Mouse (Mus musculus): ENCODE measurements around the gene D5Ertd579e.

The D5Ertd579e gene

DNA sequence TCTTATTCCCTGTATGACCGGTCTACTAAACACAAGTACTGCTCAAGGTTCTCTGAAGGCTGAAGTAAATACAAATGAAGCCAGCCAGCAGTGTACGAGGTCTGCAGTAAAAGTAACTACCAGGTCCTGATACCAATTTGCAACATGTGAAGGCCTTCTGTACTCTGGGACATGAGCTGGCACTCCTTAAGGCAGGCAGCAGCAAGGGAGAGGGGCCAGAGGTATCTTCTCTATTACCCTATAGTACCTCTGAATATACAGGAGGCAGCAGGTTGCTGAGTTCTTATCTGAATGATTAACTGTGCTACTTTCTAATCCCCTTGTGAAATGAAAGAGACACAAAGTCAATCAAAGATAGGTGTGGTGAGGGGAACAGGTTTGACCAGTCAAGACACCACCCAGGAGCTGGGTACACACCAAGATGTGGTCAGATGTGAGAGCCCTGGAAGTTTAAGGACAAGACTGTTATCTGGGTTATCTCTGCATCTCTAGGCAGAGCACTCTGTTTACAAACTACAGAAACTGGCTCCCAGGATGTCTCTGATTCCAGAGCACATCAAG lies 86.8 kb downstream of the D5Ertd579e start:
- no peak for DNase-seq (ENCODE audit: low spot score in 2 of 2)

DNA sequence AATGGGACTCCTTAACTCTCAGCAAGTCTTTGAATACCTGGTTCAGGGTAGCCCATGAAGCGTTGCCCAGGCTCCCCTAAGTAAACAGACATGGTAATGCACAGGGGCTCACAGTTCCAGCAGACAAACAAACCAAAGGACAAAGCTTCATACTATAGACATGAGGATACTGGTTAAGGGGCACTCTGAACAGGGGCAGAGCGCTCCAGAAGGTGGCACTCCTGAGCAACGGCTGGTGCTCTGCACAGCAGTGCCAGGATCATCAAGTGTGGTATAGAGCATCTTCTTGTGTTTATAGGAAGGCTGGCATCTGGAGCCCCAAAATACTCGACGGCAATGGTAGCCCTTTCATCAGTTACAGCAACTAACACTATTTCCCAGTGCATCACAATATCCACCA lies 92.8 kb downstream of the D5Ertd579e start:
- DNase-seq (ENCODE audit: low spot score in 2 of 2), result peak; percentile 54 to 81

DNA sequence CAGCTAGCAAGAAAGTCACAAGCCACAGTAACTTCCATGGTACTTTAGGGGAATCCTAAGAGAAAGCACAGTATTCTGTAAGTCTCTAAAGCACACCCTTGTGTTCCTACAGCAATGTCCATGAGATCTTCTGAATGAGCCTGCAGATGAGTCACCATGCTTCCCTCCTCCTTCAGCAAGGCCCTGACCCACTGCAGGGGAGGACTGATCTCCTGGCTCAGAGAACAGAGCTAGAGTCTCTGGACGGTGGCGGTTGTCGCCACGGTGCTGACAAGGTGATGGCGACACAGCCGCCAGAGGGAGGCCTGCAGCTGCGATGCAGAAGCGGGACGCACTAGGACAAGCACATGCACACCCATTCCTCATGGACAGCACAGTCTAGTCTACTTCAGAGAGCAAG lies 93.8 kb downstream of the D5Ertd579e start:
- DNase-seq (ENCODE audit: low spot score in 2 of 2), result no peak

DNA sequence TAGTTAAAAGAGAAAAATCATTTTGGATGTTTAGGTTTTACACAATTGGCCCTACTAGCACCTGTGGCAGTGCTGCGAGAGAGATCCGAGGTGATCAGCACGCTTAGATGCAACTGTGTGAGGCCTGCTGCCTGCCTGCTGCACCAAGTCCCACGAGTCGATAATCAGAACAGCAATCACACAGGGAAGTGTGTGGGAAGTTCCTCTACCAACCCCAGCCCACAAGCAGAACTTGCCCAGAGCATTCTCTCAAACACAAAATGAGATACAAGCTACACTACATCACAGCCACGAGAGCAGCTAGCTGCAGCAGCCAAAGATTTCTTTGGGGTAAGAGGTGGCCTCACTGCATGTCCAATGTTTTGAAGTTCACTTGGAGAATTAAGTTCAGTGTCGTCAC lies 94.3 kb downstream of the D5Ertd579e start:
- no peak for DNase-seq (ENCODE audit: low spot score in 2 of 2)

DNA sequence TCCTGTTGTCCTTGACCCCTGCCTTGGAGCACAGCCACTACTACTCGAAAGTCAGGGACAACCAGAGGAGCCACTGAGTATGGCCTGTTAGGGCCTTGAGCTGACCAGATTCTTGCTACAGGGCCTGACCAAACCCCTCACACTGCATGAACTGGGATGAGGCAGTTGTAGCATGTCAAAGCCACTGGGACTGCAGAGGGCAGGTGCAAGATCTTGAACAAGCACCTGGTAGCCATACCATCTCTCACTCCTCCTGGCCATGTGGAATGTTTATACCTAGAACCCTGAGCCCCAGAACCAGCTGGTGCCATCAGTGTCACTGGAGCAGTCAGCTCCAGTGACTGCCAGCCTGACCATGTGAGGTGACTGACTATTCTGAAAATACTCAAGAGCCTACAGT lies 96.9 kb downstream of the D5Ertd579e start:
- no peak for DNase-seq (ENCODE audit: low spot score in 2 of 2)

DNA sequence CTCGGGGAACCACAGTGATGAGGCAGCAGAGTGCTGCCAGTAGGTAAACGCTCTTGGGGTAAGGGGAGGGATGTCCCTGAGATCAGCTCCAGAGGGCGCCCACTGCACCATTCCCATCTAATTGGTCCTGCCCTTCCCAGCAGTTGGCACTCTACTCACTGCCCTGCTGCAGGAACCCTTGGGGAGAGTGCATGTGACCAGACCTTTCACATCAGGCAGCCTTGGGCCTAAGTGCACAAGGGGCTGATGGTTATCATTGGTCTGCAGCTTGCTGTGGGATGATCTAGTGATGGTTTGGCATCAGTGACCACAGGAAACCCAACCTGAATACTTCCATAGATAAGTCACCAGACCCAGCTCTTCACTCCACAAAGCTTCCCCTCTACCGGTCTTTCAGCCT lies 98.2 kb downstream of the D5Ertd579e start:
- DNase-seq (ENCODE audit: low spot score in 2 of 2), result no peak

DNA sequence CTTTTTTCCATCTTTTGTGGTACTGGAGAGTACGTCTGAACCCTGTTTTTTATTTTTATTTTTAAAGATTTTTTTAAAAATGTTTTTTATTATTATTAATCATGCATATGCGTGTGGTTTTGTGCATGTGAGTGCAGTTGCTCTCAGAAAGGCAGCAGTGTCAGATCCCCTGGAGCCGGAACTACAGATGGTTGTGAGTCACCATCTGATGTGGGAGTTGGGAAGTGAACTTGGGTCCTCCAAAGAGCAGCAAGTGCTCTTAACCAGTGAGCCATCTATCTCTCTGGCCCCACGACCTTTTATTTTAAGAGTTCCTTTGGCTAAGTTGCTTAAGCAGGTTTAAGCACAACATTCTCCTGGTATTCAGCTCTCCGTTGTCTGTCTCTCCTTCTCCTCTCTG lies 99.6 kb downstream of the D5Ertd579e start:
- no peak for DNase-seq (ENCODE audit: low spot score in 2 of 2)

DNA sequence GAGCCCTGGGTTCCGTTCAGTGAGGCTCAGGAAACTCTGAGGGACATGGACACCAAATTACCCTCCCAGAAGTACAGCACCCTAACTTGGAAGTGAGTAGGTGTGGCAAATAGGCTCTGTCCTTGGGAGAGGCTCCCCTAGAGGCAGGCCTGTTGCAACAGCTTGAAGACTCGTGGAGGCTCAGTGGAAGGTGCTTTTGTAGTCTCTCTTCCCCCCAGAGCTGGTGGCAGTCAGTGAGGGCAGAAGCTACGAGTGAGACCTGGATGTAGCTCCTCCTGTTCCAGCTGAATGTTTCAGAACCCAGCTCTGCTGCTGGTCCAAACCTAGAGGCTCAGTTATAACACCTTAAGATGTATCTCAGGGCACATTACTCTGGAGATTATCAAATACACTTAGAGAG lies 100.7 kb downstream of the D5Ertd579e start:
- DNase-seq (ENCODE audit: low spot score in 2 of 2), result no peak

DNA sequence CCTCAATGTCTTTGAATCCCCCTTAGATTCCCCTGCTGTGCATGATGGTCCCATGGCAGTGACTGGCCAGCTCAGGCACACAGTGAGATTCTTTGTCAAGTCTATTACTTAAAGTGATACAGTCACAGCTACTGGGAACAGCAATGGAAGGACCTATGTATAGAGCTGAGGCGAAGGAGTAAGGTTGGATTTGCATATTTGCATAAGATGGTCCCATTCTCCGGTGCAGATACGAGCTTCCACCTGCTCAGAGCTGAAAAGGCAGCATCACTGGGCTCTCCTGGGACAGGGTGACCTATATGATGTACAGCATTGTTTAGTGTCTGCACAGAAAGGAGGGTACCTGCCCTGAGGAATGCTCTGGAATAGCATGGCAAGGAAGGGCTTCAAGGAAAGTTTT lies 101.5 kb downstream of the D5Ertd579e start:
- DNase-seq (ENCODE audit: low spot score in 2 of 2), result no peak

DNA sequence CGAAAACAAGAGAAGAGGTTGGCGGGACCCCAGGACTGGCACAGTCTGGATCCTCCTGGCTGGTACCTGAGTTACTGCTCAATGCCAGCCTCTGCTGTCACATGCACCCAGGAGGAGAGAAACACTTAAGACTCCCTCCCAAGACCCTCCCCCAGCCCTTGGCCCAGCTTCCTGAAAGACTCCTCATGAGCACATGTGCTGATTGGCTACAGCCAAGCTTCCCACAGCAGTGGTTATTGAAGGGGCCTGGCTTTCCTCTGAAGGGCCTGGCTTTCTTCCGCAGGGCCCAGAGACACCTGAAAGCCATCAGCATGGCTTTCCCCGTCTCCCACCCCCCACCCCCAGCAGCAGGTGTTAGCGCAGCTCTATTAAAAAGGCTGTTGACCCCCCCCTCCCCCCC lies 102.6 kb downstream of the D5Ertd579e start, which contains the start of gene Tbc1d14:
Tbc1d14 (minus strand) TSS at position 101 of the 400 bp plus-strand sequence.
- no peak for DNase-seq (ENCODE audit: low spot score in 2 of 2)

DNA sequence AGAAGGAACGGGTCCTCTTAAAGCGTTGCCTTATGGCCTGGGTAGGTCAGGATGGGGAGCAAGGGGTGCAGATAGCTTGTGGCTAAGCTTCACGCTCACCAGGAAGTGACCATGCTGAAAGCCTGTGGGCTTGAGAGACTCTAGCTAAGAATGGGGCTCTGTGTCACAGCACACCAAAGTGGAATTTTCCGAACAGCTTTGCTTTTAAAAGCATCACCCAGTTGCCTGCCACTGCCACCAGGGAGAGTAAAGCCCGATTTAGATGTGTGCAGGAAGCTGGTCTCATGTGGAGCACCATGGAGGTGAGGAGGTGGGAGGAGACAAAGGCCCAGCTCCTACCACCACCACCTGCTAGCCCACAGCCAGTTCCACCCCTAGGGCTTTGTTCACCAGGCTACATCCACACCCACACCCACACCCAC lies 105.3 kb downstream of the D5Ertd579e start:
- DNase-seq (ENCODE audit: low spot score in 2 of 2), result no peak

DNA sequence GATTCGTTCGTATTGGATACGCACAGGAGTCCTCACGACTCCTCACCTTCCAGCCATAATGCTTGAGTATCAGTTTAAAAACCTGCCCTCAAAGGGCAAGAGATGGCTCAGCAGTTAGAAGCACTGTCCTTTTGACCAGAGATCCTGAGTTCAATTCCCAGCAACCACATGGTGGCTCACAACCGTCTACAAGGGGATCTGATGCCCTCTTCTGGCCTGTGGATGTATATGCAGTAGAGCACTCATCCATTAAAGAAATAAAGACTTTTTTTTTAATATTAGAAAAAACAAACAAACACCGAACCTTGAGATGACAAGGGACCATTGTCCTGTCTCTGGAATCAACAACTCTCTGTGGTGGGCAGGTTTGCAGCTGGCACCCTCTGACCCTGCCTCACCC lies 111.5 kb downstream of the D5Ertd579e start:
- no peak for DNase-seq (ENCODE audit: low spot score in 2 of 2)

DNA sequence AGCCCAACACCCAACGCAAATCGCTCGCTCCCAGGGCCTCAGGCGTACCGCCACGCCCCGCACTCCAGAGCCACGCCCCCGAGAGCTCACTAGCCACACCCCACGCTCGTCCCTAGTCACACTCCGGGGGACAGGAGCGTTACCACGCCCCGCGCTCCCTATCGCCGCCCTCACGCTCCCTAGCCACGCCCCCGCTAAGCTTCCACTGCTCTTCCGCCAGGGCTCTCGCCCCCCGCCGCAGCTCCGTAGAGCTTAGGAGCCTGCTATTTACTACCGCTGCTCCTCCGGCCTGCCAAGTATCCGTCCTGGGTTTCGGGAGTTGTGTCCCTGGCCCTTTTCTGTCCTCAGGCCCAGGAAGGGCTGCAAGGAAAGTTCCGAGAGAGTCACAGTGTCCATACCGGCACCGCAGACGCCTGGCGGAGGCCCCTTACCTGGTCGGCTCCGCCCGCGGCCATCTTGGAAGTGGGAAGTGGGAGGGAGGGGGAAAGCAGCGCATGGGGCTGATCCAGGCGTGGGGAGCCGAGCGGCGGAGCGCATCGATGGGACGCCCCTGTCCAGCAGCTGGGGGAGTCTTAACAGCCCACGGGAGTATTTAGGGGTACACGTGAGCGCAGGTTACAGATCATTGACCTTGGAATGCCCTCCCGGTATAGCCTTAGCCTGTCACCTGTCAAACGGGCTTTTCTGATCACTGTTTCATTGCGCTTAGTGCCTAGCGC lies 113.7 kb downstream of the D5Ertd579e start:
- DNase-seq (ENCODE audit: low spot score in 2 of 2), result peak; percentile 100

DNA sequence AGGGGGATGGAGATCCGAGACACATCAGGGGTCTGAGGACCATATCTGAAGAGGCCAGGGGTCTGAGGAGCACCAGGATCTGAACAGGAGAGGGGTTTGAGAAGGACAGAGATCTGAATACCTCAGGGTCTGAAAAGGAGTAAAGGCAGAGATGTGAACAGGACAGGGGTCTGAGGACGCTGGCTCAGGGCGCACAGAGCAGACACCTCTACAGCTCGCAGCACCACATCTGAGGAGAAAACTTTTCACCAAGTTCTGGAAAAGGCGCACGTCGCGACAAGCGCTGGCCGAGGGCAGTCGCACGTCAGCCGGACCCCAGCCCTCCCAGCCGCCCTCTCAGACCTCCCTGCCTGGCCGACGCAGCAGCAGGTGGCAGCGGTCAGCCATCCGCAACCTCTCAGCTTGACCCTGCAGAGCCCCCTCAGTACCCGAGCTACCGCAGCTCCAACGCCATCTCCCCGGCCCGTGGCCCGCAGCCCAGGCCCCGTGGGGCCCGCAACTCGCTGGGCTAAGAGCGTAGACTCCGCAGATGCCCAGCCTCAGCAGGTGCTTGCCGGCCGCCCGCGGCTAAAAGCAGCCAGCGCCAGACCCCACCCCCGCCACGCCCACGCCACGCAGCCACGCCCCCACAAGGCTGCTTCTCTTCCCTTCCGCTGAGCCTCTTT lies 114.4 kb downstream of the D5Ertd579e start:
- DNase-seq (ENCODE audit: low spot score in 2 of 2), result no peak

DNA sequence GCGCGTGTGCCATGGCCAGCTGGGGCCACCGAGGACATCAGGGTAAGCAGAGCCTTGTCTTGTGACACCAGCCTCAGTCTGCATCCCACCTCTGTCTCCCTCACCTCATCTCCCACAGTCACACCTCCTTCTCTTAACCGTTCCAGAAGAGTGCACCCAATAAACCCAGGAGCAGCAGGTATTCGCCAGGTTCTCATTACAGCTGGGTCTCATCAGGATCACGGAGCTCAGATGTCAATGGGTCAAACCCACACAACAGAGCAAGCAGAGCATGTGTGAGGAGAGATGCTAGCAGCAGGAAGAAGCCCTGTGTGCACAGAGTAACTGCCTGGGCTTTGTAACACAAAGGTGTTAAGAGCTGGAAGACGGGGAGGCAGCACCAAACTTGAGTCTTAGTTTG lies 115.9 kb downstream of the D5Ertd579e start:
- no peak for DNase-seq (ENCODE audit: low spot score in 2 of 2)

DNA sequence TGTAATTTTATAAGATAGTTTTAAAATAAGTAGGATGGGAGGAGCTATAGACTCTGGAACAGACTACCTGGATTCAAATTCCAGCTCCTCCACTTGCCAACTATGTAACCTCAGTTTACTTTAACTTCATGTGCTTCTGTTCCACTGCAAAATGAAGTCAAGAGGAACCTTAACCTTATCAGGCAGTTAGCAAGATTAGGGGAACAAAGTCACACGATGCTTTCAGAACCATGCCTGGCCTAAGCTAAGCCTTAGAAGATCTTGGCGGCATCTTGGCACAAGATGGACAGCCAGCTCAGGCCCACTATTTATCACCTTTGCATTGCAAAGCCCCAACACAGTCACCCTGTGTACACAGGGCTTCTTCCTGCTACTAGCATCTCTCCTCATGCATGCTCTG lies 116.8 kb downstream of the D5Ertd579e start:
- DNase-seq (ENCODE audit: low spot score in 2 of 2), result no peak

DNA sequence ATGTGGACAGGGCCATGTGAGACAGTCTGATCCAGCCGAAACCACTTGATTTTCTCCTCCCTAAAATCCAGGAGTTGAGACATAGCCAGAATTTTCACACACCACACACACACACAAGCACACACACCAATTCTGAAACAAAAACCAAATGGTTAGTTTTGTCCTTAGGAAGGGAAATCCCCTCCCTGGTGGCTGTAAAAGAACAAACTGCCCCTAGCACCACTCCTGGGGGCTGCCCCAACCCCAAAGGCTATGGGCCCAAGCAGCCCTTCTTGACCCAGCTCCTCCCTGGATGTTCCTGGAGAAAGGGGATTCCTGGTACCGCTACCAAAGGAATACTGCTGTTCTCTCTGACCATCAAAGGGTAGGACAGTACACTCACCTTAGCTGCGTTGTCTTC lies 119.4 kb downstream of the D5Ertd579e start:
- no peak for DNase-seq (ENCODE audit: low spot score in 2 of 2)

DNA sequence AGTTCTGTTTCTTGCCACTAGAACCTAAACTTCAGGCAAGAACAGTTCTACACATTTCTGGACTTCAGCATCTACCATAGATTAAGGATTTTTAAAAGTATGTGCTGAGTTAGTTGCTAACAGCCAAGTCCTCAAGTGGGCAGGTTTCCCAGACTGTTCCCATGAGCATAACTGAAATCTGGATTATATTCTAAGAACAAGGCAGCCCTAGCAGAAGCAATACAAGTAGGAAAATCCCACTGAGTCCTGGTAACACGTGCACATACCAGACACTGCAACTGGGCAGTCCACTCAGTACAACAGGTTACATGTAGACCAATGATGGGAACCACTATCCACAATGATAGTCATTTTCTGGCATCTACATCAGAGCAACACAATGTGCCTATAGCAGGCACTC lies 120.1 kb downstream of the D5Ertd579e start:
- DNase-seq (ENCODE audit: low spot score in 2 of 2), result no peak

DNA sequence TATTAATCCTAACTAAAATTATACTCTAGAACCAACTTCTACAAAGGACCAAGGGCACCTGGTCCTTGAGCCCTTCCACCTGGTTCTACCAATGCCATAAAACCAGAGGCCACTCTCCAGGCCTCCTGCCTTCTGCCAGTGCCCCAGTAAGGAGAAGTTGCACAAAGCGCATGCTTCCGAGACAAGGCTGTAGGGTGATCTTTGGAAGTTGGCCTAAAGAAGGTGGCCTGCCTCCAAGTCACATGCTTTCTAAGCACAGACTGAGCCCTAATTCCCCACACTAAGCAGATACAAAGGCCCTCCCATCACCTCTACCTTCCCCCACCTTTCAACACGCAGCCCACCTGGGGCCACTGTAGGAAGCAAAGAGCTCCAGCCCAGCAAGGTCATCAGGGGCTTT lies 120.6 kb downstream of the D5Ertd579e start:
- no peak for DNase-seq (ENCODE audit: low spot score in 2 of 2)

DNA sequence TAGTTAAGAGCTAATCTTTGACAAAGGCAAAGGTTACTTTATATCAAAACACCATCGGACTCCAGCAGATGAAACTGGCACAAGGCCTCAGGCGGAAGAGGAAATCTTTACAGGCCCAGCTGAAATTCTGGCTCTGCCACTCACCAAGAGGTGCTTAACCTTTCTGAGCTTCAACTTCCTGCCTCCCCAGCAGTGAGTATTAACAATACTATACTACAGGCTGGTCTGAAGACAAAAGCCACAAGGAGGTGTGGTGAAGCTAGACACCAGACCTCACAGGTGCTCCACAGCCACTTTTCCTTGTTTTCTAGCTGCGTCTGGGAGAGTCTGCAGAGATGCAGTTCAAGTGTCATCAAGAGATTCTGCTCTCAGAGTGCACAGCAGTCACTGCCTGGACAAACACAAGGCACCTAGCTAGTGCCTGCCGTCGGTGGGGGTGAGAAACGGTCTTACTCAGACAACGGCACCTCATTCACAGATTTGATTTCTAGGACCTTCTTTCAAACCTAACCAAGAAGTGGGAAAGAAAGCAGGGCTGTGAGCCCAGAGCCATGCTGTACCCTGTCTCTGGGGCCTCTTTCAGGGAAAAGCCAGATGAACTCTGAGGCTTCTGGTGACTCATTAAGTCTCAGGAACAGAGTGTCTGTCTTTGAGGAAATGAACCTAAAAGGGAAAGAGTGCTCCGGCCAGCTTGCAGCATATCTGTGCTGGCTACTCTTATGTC lies 121.5 kb downstream of the D5Ertd579e start:
- DNase-seq (ENCODE audit: low spot score in 2 of 2), result no peak

DNA sequence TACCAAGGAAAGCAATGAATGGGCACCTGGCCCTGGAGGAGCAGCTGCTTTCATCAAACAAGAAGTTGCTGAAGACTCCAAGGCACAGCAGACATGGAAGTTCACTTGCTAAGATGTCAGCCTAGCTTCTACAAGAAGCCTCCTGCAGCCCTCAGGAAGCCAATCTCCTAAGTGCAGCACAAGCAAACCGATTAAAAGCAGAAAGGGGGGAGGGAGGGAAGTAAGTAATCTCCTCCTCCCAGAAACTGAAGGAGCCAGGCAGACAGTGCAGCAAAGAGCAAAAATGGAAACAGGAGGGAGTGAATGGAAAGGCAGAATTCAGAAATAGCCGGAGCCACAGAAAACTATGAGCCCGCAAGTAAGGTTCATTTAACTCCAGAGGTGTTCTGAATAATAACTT lies 122.5 kb downstream of the D5Ertd579e start:
- DNase-seq (ENCODE audit: low spot score in 2 of 2), result peak in 1 of 2 experiments; percentile 37

DNA sequence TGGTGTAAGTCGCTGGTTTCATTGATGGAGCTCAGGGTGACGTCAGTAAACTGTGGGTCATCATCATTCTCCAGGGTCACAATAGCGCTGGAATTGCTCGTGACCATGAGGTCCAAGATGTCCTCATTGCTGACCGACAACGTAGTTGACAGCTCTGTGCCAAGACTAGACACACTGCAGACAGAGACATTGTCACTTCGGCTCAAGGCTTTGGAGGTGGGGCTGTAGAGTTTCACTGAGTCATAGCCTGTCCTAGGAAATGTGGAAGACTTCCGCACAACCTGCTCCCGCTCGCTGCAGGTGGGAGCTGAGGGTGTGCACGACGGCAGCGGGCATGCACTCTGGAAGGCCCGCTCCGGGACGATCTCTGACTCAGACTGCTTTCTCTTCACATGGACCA lies 124.5 kb downstream of the D5Ertd579e start:
- no peak for DNase-seq (ENCODE audit: low spot score in 2 of 2)

Data from spleen, postnatal 4 days (tissue).